ENCODE assay signal across 13 mouse cellular contexts in the genomic region with DNA sequence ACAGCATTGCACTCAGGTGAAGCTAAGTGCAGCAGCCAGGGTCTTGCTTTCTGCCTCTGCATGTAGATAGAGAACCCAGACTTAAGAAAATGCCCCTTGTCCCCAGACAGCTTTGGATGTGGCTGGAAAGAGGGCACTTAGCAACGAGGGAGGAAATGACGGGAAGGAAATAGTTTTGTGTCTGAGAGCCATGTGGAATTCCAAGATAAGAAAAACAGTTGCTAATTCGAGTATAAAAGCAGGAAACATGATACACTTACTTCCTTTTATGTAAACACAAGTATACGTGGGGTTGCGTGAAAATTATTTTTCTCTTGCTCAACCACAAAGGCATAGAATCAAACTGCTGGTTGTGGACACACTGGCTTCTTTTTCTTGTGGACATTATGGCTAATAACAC. TPM values are rescaled to one million over a fixed set of nuclear protein-coding genes. Genes with fewer than 3 reads are reported as not detected.
DNase-seq lines count a peak whose midpoint lies in the region; ATAC-seq and TF ChIP-seq lines count a peak whose summit lies in the region.
"Had no signal": no experiment of that assay in that cellular context is flagged by ENCODE, and none has a peak within 500 bp of the region (broad histone marks: within the 10 kb centered on the region; RNA-seq: fewer than 3 reads in every experiment).

Myct1 (plus strand) TSS at position 312 of the 400 bp plus-strand sequence.

- DNase-seq in kidney, adult 9 months = peak; percentile 49
- no peak for DNase-seq in kidney, adult 18-20 months
- peak; percentile 26 to 71 for DNase-seq in heart, adult 18-20 months
- no peak for DNase-seq in cerebellum, postnatal 4 days (ENCODE audit: low spot score in 2 of 2)
- no peak for DNase-seq in midbrain, postnatal 0 days (ENCODE audit: low spot score)
- DNase-seq in gastrocnemius, adult 8-10 months (ENCODE audit: low spot score in 2 of 2) = no peak
- DNase-seq: adrenal gland, adult 8-10 months; cerebellum, postnatal 25 days had no signal

- no peaks in the 10 kb centered on the region for H3K9me3 ChIP-seq in midbrain, postnatal 0 days (ENCODE audit: low read length)
- H3K9me3 ChIP-seq: forebrain, embryonic 13.5 days; hindbrain, embryonic 10.5 days; midbrain, embryonic 13.5 days had no signal

- H3K36me3 ChIP-seq in midbrain, postnatal 0 days (ENCODE audit: insufficient read depth, low read length) = no peaks in the 10 kb centered on the region
- H3K36me3 ChIP-seq: hindbrain, embryonic 10.5 days; midbrain, embryonic 13.5 days had no signal

- H3K27me3 ChIP-seq in midbrain, postnatal 0 days (ENCODE audit: insufficient read depth, low read length) = no peaks in the 10 kb centered on the region
- H3K27me3 ChIP-seq: forebrain, embryonic 13.5 days; midbrain, embryonic 13.5 days had no signal

- TF ChIP-seq CTCF in midbrain, postnatal 0 days (IDR thresholded peaks at IDR 0.05) = no peak

- WGBS in midbrain, postnatal 0 days = 61% methylated on average over 5 of the region's 5 CpGs

- no peak within 1 kb of the TSS for H3K27ac ChIP-seq in midbrain, postnatal 0 days (ENCODE audit: low read depth, low read length)
- H3K27ac ChIP-seq: forebrain, embryonic 13.5 days; hindbrain, embryonic 10.5 days; midbrain, embryonic 13.5 days had no signal

- peak; percentile 83 for ATAC-seq in hematopoietic stem cell, adult 5-6 weeks (replicated peaks in 1 of 2; ENCODE audit: insufficient read depth in 1 of 2, low FRiP score in 2 of 2, low TSS enrichment in 1 of 2, low read depth in 1 of 2, poor library complexity in 2 of 2, severe bottlenecking in 2 of 2)
- ATAC-seq in megakaryocyte progenitor cell, adult 5-6 weeks (replicated peaks; ENCODE audit: poor library complexity) = peak; percentile 68
- ATAC-seq in midbrain, postnatal 0 days (ENCODE audit: low FRiP score) = no peak
- ATAC-seq: forebrain, embryonic 13.5 days; midbrain, embryonic 13.5 days had no signal

- no peak within 1 kb of the TSS for H3K9ac ChIP-seq in midbrain, postnatal 0 days (replicated peaks; ENCODE audit: low read length, poor library complexity, severe bottlenecking)
- H3K9ac ChIP-seq: forebrain, embryonic 13.5 days; midbrain, embryonic 13.5 days had no signal

- no peak within 1 kb of the TSS for H3K4me3 ChIP-seq in midbrain, postnatal 0 days (ENCODE audit: low read depth, low read length)
- H3K4me3 ChIP-seq: forebrain, embryonic 13.5 days; hindbrain, embryonic 10.5 days; midbrain, embryonic 13.5 days had no signal

- H3K4me2 ChIP-seq in midbrain, postnatal 0 days (ENCODE audit: low read depth, low read length, poor library complexity, severe bottlenecking) = no peak within 1 kb of the TSS
- H3K4me2 ChIP-seq: forebrain, embryonic 13.5 days; midbrain, embryonic 13.5 days had no signal

- H3K4me1 ChIP-seq in midbrain, postnatal 0 days (ENCODE audit: insufficient read depth, low read length) = no peaks in the 10 kb centered on the region
- H3K4me1 ChIP-seq: forebrain, embryonic 13.5 days; hindbrain, embryonic 10.5 days; midbrain, embryonic 13.5 days had no signal

RNA-seq across cellular contexts. Expression of gene Myct1, which starts in this region (rescaled TPM):
- 1 to 10 TPM; 7.5 to 9.0 TPM for total RNA-seq in heart, adult 18-20 months (2021)
- total RNA-seq in hematopoietic stem cell, adult 5-6 weeks (2017) = 47.3 and 60.7 TPM in 2 replicates
- total RNA-seq in megakaryocyte progenitor cell, adult 5-6 weeks (2015) = 2.9 and 7.4 TPM in 2 replicates
- 1.7 and 2.8 TPM in 2 replicates for total RNA-seq in megakaryocyte progenitor cell, adult 5-6 weeks (2017)
- total RNA-seq in midbrain, postnatal 0 days (2014; rRNA removed) = 0.28 and 0.38 TPM in 2 replicates
- 0.61 and 0.79 TPM in 2 replicates for polyA plus RNA-seq in midbrain, postnatal 0 days (2015; fragmentation: Nextera tagmentation; extraction: Ambion mirVana)
- total RNA-seq in gastrocnemius, adult 8-10 months (2022) = 1 to 10 TPM; 2.6 to 3.5 (median 2.8) TPM

Comparison
In these comparisons a context has a peak if more than half of its experiments do, and no peak if none do; other contexts are left out.
1. DNase-seq: peak in kidney, adult 9 months (single experiment) and heart, adult 18-20 months (2 of 2); none in kidney, adult 18-20 months (single experiment), cerebellum, postnatal 4 days (0 of 2), midbrain, postnatal 0 days (single experiment) and gastrocnemius, adult 8-10 months (0 of 2).